Mouse (Mus musculus) lung, postnatal 0 days (tissue): ENCODE measurements around the gene Coro2a. TPM values are rescaled to one million over a fixed set of nuclear protein-coding genes. Genes with fewer than 3 reads are reported as not detected.

Experiments used
- ATAC-seq: fragments of 200-750 bp; cut with Nextera tagmentation; 2 replicates; pipeline ENCODE4 v1.8.0; 2017; ENCODE audit warnings: moderate library complexity
- DNase-seq: peaks from one replicate; pipeline ENCODE4 v3.0.0-alpha.2; 2016; ENCODE audit warnings: low spot score
- H3K27ac ChIP-seq: fragments of 300-500 bp; sonication (generic); 2 replicates; pipeline ENCODE4 v1.5.1; 2014; ENCODE audit warnings: antibody characterized with exemption, mild to moderate bottlenecking, low read length, mixed read lengths
- H3K27me3 ChIP-seq: fragments of 300-500 bp; sonication (generic); replicated peaks from 2 replicates; pipeline ENCODE4 v1.6.1; 2014; ENCODE audit warnings: low read length, mixed read lengths; ENCODE audit not compliant: insufficient read depth
- H3K36me3 ChIP-seq: fragments of 300-500 bp; sonication (generic); 2 replicates; pipeline ENCODE4 v1.6.1; 2014; ENCODE audit warnings: low read length, mixed read lengths; ENCODE audit not compliant: insufficient read depth
- H3K4me1 ChIP-seq: fragments of 300-500 bp; sonication (generic); 2 replicates; pipeline ENCODE4 v1.6.1; 2014; ENCODE audit warnings: antibody characterized with exemption, low read depth, low read length, mixed read lengths; ENCODE audit not compliant: insufficient read depth
- H3K4me2 ChIP-seq: fragments of 300-500 bp; sonication (generic); replicated peaks from 2 replicates; pipeline ENCODE4 v1.6.1; 2014; ENCODE audit warnings: low read depth, mild to moderate bottlenecking, low read length, moderate library complexity, mixed read lengths
- H3K4me3 ChIP-seq: fragments of 300-500 bp; sonication (generic); 2 replicates; pipeline ENCODE4 v1.5.1; 2014; ENCODE audit warnings: low read depth, low read length
- H3K9ac ChIP-seq: fragments of 300-500 bp; sonication (generic); replicated peaks from 2 replicates; pipeline ENCODE4 v1.6.1; 2014; ENCODE audit warnings: low read depth, mild to moderate bottlenecking
- H3K9me3 ChIP-seq: fragments of 300-500 bp; sonication (generic); 2 replicates; pipeline ENCODE4 v1.6.1; 2016; ENCODE audit warnings: low read length, mixed read lengths
- CTCF ChIP-seq: IDR thresholded peaks from 2 replicates; pipeline ENCODE4 v1.5.1; 2016; ENCODE audit warnings: antibody characterized with exemption, mild to moderate bottlenecking
- EP300 ChIP-seq: IDR thresholded peaks from 2 replicates; pipeline ENCODE4 v1.6.1; 2016; ENCODE audit warnings: antibody characterized with exemption, mild to moderate bottlenecking, control low read depth
- WGBS: fragments of 180-500 bp; shearing (Covaris S2); extraction: QIAGEN DNeasy Blood & Tissue Kit; methylation state at CpG from one replicate; pipeline ENCODE4 v1.1.7; 2014; 5-methylcytosine and 5-hydroxymethylcytosine counted together
- polyA plus RNA-seq: library from polyadenylated mRNA; unstranded; fragments of >200 nt; fragmentation: Nextera tagmentation; extraction: Ambion mirVana; gene quantifications from 2 replicates; pipeline ENCODE4 v1.2.1, GENCODE M21; 2015

Coro2a gene
- polyA plus RNA-seq, 1 experiment from 2014 or later: 2.3 TPM

GRCm38 (mm10) chr4:46617408-46617807, 15.4 kb upstream of the Coro2a start:
- Histone ChIP-seq H3K27ac (no peak overlapping the region), H3K9ac (no peak overlapping the region), H3K36me3 (no peaks in the 10 kb centered on the region), H3K4me3 (no peak overlapping the region), H3K27me3 (no peaks in the 10 kb centered on the region), H3K4me2 (no peak overlapping the region), H3K9me3 (no peaks in the 10 kb centered on the region), H3K4me1 (no peaks in the 10 kb centered on the region; the same call in 1 of the 2 replicates)
- ATAC-seq (no peak; the same call in 1 of the 2 replicates), DNase-seq (peak; percentile 48)
- whole genome bisulfite sequencing: 63% methylated on average over 6 of the region's 6 CpGs
- peak; percentile 68 for TF ChIP-seq CTCF
- TF ChIP-seq EP300: no peak

- no peaks in the 10 kb centered on the region; the same call in 1 of the 2 replicates for H3K4me1 ChIP-seq
- H3K27ac ChIP-seq: no peak overlapping the region
- DNase-seq: no peak
- no peak overlapping the region for H3K4me2 ChIP-seq
- H3K36me3 ChIP-seq: no peaks in the 10 kb centered on the region
- H3K27me3 ChIP-seq: no peaks in the 10 kb centered on the region
- no peak overlapping the region for H3K4me3 ChIP-seq
- 65% methylated on average over 9 of the region's 9 CpGs for WGBS
- no peak overlapping the region for H3K9ac ChIP-seq
- H3K9me3 ChIP-seq: no peaks in the 10 kb centered on the region
- TF ChIP-seq CTCF: no peak
- TF ChIP-seq EP300: no peak
- no peak for ATAC-seq
These were observed 12.6 kb upstream of the Coro2a start for GRCm38 (mm10) chr4:46614641-46615040.

GRCm38 (mm10) chr4:46613618-46614017, 11.6 kb upstream of the Coro2a start:
- H3K4me1 ChIP-seq: no peaks in the 10 kb centered on the region; the same call in 1 of the 2 replicates
- TF ChIP-seq CTCF (no peak), EP300 (no peak)
- no peaks in the 10 kb centered on the region for H3K27me3 ChIP-seq
- ATAC-seq (no peak), DNase-seq (no peak)
- H3K9ac ChIP-seq: no peak overlapping the region
- no peak overlapping the region for H3K27ac ChIP-seq
- no peak overlapping the region for H3K4me3 ChIP-seq
- WGBS: 62% methylated on average over 12 of the region's 12 CpGs
- no peaks in the 10 kb centered on the region for H3K9me3 ChIP-seq
- no peak overlapping the region for H3K4me2 ChIP-seq
- H3K36me3 ChIP-seq: no peaks in the 10 kb centered on the region

GRCm38 (mm10) chr4:46611181-46611580, 9.2 kb upstream of the Coro2a start:
- no peak overlapping the region for H3K27ac ChIP-seq
- TF ChIP-seq CTCF: peak; percentile 99
- no peak for TF ChIP-seq EP300
- no peaks in the 10 kb centered on the region for H3K4me1 ChIP-seq
- DNase-seq: peak; percentile 87
- no peaks in the 10 kb centered on the region for H3K27me3 ChIP-seq
- no peak overlapping the region for H3K4me3 ChIP-seq
- peak; percentile 68 for ATAC-seq
- H3K9me3 ChIP-seq: no peaks in the 10 kb centered on the region
- no peak overlapping the region for H3K9ac ChIP-seq
- H3K36me3 ChIP-seq: no peaks in the 10 kb centered on the region
- no peak overlapping the region for H3K4me2 ChIP-seq
- 2% methylated on average over 4 of the region's 4 CpGs for WGBS

GRCm38 (mm10) chr4:46607601-46608000, 5.6 kb upstream of the Coro2a start:
- Histone ChIP-seq H3K9me3 (no peaks in the 10 kb centered on the region), H3K9ac (no peak overlapping the region), H3K27me3 (0 out of 2 replicates have a peak, but pooled peaks cover 3% of the 10 kb centered on the region), H3K36me3 (no peaks in the 10 kb centered on the region), H3K4me1 (no peaks in the 10 kb centered on the region), H3K4me2 (no peak overlapping the region), H3K27ac (no peak overlapping the region), H3K4me3 (no peak overlapping the region)
- 73% methylated on average over 3 of the region's 3 CpGs for WGBS
- TF ChIP-seq EP300 (no peak), CTCF (no peak)
- ATAC-seq (no peak), DNase-seq (no peak)

- peaks cover 5% of the 10 kb centered on the region; the same call in 1 of the 2 replicates for H3K4me1 ChIP-seq
- ATAC-seq: no peak
- peaks cover 16% of the 10 kb centered on the region for H3K27me3 ChIP-seq
These were observed 3.4 kb upstream of the Coro2a start for GRCm38 (mm10) chr4:46605451-46605850.

GRCm38 (mm10) chr4:46602704-46603103, 702 bp upstream of the Coro2a start:
- no peaks in the 10 kb centered on the region for H3K36me3 ChIP-seq
- ATAC-seq: no peak
- DNase-seq: no peak
- no peak for TF ChIP-seq EP300
- no peak for TF ChIP-seq CTCF
- H3K27ac ChIP-seq: no peak overlapping the region
- no peaks in the 10 kb centered on the region for H3K9me3 ChIP-seq
- H3K9ac ChIP-seq: no peak overlapping the region
- peaks cover 16% of the 10 kb centered on the region for H3K27me3 ChIP-seq
- peaks cover 5% of the 10 kb centered on the region; the same call in 1 of the 2 replicates for H3K4me1 ChIP-seq
- WGBS: 51% methylated on average over 7 of the region's 7 CpGs
- H3K4me2 ChIP-seq: no peak overlapping the region
- no peak overlapping the region for H3K4me3 ChIP-seq

More at GRCm38 (mm10) chr4:46605451-46605850, 3.4 kb upstream of the Coro2a start:
- Histone ChIP-seq H3K4me3 (no peak overlapping the region), H3K36me3 (no peaks in the 10 kb centered on the region), H3K9me3 (no peaks in the 10 kb centered on the region), H3K4me2 (no peak overlapping the region), H3K9ac (no peak overlapping the region), H3K27ac (no peak overlapping the region)
- TF ChIP-seq EP300: no peak
- no peak for TF ChIP-seq CTCF
- 56% methylated on average over 11 of the region's 11 CpGs for WGBS
- no peak for DNase-seq
